Mouse (Mus musculus): ENCODE results near the gene Fam69a.
"Not testable (repeated sequence)": the region's sequence is repeated elsewhere in the genome, so short reads cannot be mapped to it uniquely, and the experiment has no call there.

The Fam69a gene

GRCm38 (mm10) chr5:107946475-107946874, 40.4 kb downstream of the Fam69a start:
- no peak for DNase-seq (ENCODE audit: low spot score)

- DNase-seq (ENCODE audit: low spot score): no peak
Measured at GRCm38 (mm10) chr5:107943526-107943925, 43.4 kb downstream of the Fam69a start.

GRCm38 (mm10) chr5:107942941-107943340, 43.9 kb downstream of the Fam69a start:
- DNase-seq (ENCODE audit: low spot score): no peak

- no peak for DNase-seq (ENCODE audit: low spot score)
Measured at GRCm38 (mm10) chr5:107941222-107941621, 45.7 kb downstream of the Fam69a start.

GRCm38 (mm10) chr5:107939701-107940100, 47.2 kb downstream of the Fam69a start:
- no peak for DNase-seq (ENCODE audit: low spot score)

GRCm38 (mm10) chr5:107938886-107939285, 48.0 kb downstream of the Fam69a start:
- DNase-seq (ENCODE audit: low spot score): no peak

- not testable (repeated sequence) for DNase-seq (ENCODE audit: low spot score)
Measured at GRCm38 (mm10) chr5:107938483-107938882, 48.4 kb downstream of the Fam69a start.

- no peak for DNase-seq (ENCODE audit: low spot score)
Measured at GRCm38 (mm10) chr5:107936625-107937389, 50.1 kb downstream of the Fam69a start.

- no peak for DNase-seq (ENCODE audit: low spot score)
Measured at GRCm38 (mm10) chr5:107934770-107935543, 51.9 kb downstream of the Fam69a start.

GRCm38 (mm10) chr5:107933202-107933974, 53.5 kb downstream of the Fam69a start:
- DNase-seq (ENCODE audit: low spot score): no peak

- DNase-seq (ENCODE audit: low spot score): no peak
Measured at GRCm38 (mm10) chr5:107932556-107932955, 54.3 kb downstream of the Fam69a start.

- DNase-seq (ENCODE audit: low spot score): no peak
Measured at GRCm38 (mm10) chr5:107926550-107927249, 60.2 kb downstream of the Fam69a start.

- DNase-seq (ENCODE audit: low spot score): no peak
Measured at GRCm38 (mm10) chr5:107924564-107924963, 62.3 kb downstream of the Fam69a start.

GRCm38 (mm10) chr5:107922836-107923235, 64.0 kb downstream of the Fam69a start:
- no peak for DNase-seq (ENCODE audit: low spot score)

GRCm38 (mm10) chr5:107921400-107922252, 65.3 kb downstream of the Fam69a start:
- DNase-seq (ENCODE audit: low spot score): peak; percentile 42

GRCm38 (mm10) chr5:107915280-107915679, 71.6 kb downstream of the Fam69a start:
- no peak for DNase-seq (ENCODE audit: low spot score)

GRCm38 (mm10) chr5:107911012-107911411, 75.9 kb downstream of the Fam69a start:
- no peak for DNase-seq (ENCODE audit: low spot score)

- no peak for DNase-seq (ENCODE audit: low spot score)
Measured at GRCm38 (mm10) chr5:107910084-107910616, 76.7 kb downstream of the Fam69a start.

GRCm38 (mm10) chr5:107909668-107910067, 77.2 kb downstream of the Fam69a start:
- DNase-seq (ENCODE audit: low spot score): no peak

- DNase-seq (ENCODE audit: low spot score): no peak
Measured at GRCm38 (mm10) chr5:107908514-107909110, 78.3 kb downstream of the Fam69a start.
